Mouse (Mus musculus): ENCODE results near the gene Hivep2. TPM values are rescaled to one million over a fixed set of nuclear protein-coding genes. Genes with fewer than 3 reads are reported as not detected.

Hivep2 gene
- polyA plus RNA-seq, 1 experiment from 2014 or later: 0.32 TPM

GRCm38 (mm10) chr10:14174124-14174523 is 208.2 kb downstream of the Hivep2 start:
- no peak for ATAC-seq (ENCODE audit: insufficient read depth)
- WGBS (ENCODE audit: insufficient replicate concordance): 21% methylated on average over 4 of the region's 4 CpGs

GRCm38 (mm10) chr10:14179424-14180339 is 213.8 kb downstream of the Hivep2 start:
- Histone ChIP-seq H3K9me3 (replicated peaks) (no peaks in the 10 kb centered on the region), H3K27me3 (no peaks in the 10 kb centered on the region), H3K4me1 (replicated peaks) (no peaks in the 10 kb centered on the region), H3K36me3 (replicated peaks) (no peaks in the 10 kb centered on the region), H3K27ac (replicated peaks) (no peak overlapping the region), H3K4me2 (no peak overlapping the region), H3K4me3 (replicated peaks) (no peak overlapping the region), H3K9ac (no peak overlapping the region)
- WGBS (ENCODE audit: insufficient replicate concordance): 60% methylated on average over 19 of the region's 19 CpGs
- ATAC-seq (ENCODE audit: insufficient read depth): no peak

More at GRCm38 (mm10) chr10:14174124-14174523, 208.2 kb downstream of the Hivep2 start:
- no peaks in the 10 kb centered on the region for H3K27me3 ChIP-seq
- H3K4me1 ChIP-seq (replicated peaks): no peaks in the 10 kb centered on the region
- H3K4me3 ChIP-seq (replicated peaks): no peak overlapping the region
- H3K4me2 ChIP-seq: no peak overlapping the region
- H3K27ac ChIP-seq (replicated peaks): no peak overlapping the region
- H3K9me3 ChIP-seq (replicated peaks): no peaks in the 10 kb centered on the region
- H3K9ac ChIP-seq: no peak overlapping the region
- H3K36me3 ChIP-seq (replicated peaks): no peaks in the 10 kb centered on the region

GRCm38 (mm10) chr10:14186352-14186976 is 220.6 kb downstream of the Hivep2 start:
- H3K4me1 ChIP-seq (replicated peaks): no peaks in the 10 kb centered on the region
- no peak for ATAC-seq (ENCODE audit: insufficient read depth)
- H3K9me3 ChIP-seq (replicated peaks): no peaks in the 10 kb centered on the region
- no peak overlapping the region for H3K9ac ChIP-seq
- no peak overlapping the region for H3K4me2 ChIP-seq
- no peaks in the 10 kb centered on the region for H3K36me3 ChIP-seq (replicated peaks)
- H3K27ac ChIP-seq (replicated peaks): no peak overlapping the region
- H3K27me3 ChIP-seq: no peaks in the 10 kb centered on the region
- no peak overlapping the region for H3K4me3 ChIP-seq (replicated peaks)
- 15% methylated on average over 11 of the region's 11 CpGs for WGBS (ENCODE audit: insufficient replicate concordance)

GRCm38 (mm10) chr10:14189050-14189449 is 223.2 kb downstream of the Hivep2 start:
- 19% methylated on average over 4 of the region's 4 CpGs for WGBS (ENCODE audit: insufficient replicate concordance)
- H3K27ac ChIP-seq (replicated peaks): no peak overlapping the region
- no peak overlapping the region for H3K4me3 ChIP-seq (replicated peaks)
- no peaks in the 10 kb centered on the region for H3K27me3 ChIP-seq
- no peaks in the 10 kb centered on the region for H3K36me3 ChIP-seq (replicated peaks)
- H3K9ac ChIP-seq: no peak overlapping the region
- H3K4me1 ChIP-seq (replicated peaks): no peaks in the 10 kb centered on the region
- ATAC-seq (ENCODE audit: insufficient read depth): no peak
- H3K9me3 ChIP-seq (replicated peaks): no peaks in the 10 kb centered on the region
- no peak overlapping the region for H3K4me2 ChIP-seq

GRCm38 (mm10) chr10:14191202-14191601 is 225.3 kb downstream of the Hivep2 start:
- ATAC-seq (ENCODE audit: insufficient read depth): no peak
- no peaks in the 10 kb centered on the region for H3K36me3 ChIP-seq (replicated peaks)
- H3K4me3 ChIP-seq (replicated peaks): no peak overlapping the region
- no peak overlapping the region for H3K4me2 ChIP-seq
- no peaks in the 10 kb centered on the region for H3K27me3 ChIP-seq
- no peak overlapping the region for H3K27ac ChIP-seq (replicated peaks)
- WGBS (ENCODE audit: insufficient replicate concordance): 66% methylated on average over 10 of the region's 10 CpGs
- H3K9ac ChIP-seq: no peak overlapping the region
- H3K9me3 ChIP-seq (replicated peaks): no peaks in the 10 kb centered on the region
- no peaks in the 10 kb centered on the region for H3K4me1 ChIP-seq (replicated peaks)

GRCm38 (mm10) chr10:14192156-14192555 is 226.3 kb downstream of the Hivep2 start:
- 64% methylated on average over 4 of the region's 4 CpGs for whole genome bisulfite sequencing (ENCODE audit: insufficient replicate concordance)
- ATAC-seq (ENCODE audit: insufficient read depth): no peak
- no peaks in the 10 kb centered on the region for H3K9me3 ChIP-seq (replicated peaks)
- no peaks in the 10 kb centered on the region for H3K36me3 ChIP-seq (replicated peaks)
- H3K9ac ChIP-seq: no peak overlapping the region
- H3K27me3 ChIP-seq: no peaks in the 10 kb centered on the region
- H3K27ac ChIP-seq (replicated peaks): no peak overlapping the region
- no peak overlapping the region for H3K4me2 ChIP-seq
- H3K4me1 ChIP-seq (replicated peaks): no peaks in the 10 kb centered on the region
- H3K4me3 ChIP-seq (replicated peaks): no peak overlapping the region

GRCm38 (mm10) chr10:14193702-14194101 is 227.8 kb downstream of the Hivep2 start:
- WGBS (ENCODE audit: insufficient replicate concordance): 70% methylated on average over 4 of the region's 4 CpGs
- Histone ChIP-seq H3K27me3 (no peaks in the 10 kb centered on the region), H3K27ac (replicated peaks) (no peak overlapping the region), H3K4me3 (replicated peaks) (no peak overlapping the region), H3K9me3 (replicated peaks) (no peaks in the 10 kb centered on the region), H3K36me3 (replicated peaks) (no peaks in the 10 kb centered on the region), H3K4me1 (replicated peaks) (no peaks in the 10 kb centered on the region), H3K4me2 (no peak overlapping the region), H3K9ac (no peak overlapping the region)
- no peak for ATAC-seq (ENCODE audit: insufficient read depth)

- no peak overlapping the region for H3K27ac ChIP-seq (replicated peaks)
- H3K36me3 ChIP-seq (replicated peaks): no peaks in the 10 kb centered on the region
- ATAC-seq (ENCODE audit: insufficient read depth): no peak
- H3K27me3 ChIP-seq: no peaks in the 10 kb centered on the region
- WGBS (ENCODE audit: insufficient replicate concordance): 70% methylated on average over 17 of the region's 17 CpGs
- H3K4me1 ChIP-seq (replicated peaks): no peaks in the 10 kb centered on the region
- no peaks in the 10 kb centered on the region for H3K9me3 ChIP-seq (replicated peaks)
- no peak overlapping the region for H3K4me3 ChIP-seq (replicated peaks)
- no peak overlapping the region for H3K9ac ChIP-seq
- no peak overlapping the region for H3K4me2 ChIP-seq
Observed at GRCm38 (mm10) chr10:14195778-14196650, 230.1 kb downstream of the Hivep2 start.

GRCm38 (mm10) chr10:14196785-14197184 is 230.9 kb downstream of the Hivep2 start:
- Histone ChIP-seq H3K9me3 (replicated peaks) (no peaks in the 10 kb centered on the region), H3K27ac (replicated peaks) (no peak overlapping the region), H3K4me3 (replicated peaks) (no peak overlapping the region), H3K4me1 (replicated peaks) (no peaks in the 10 kb centered on the region), H3K36me3 (replicated peaks) (no peaks in the 10 kb centered on the region), H3K27me3 (no peaks in the 10 kb centered on the region), H3K9ac (no peak overlapping the region), H3K4me2 (no peak overlapping the region)
- 62% methylated on average over 7 of the region's 7 CpGs for WGBS (ENCODE audit: insufficient replicate concordance)
- no peak for ATAC-seq (ENCODE audit: insufficient read depth)

GRCm38 (mm10) chr10:14197261-14197660 is 231.4 kb downstream of the Hivep2 start:
- H3K9me3 ChIP-seq (replicated peaks): no peaks in the 10 kb centered on the region
- no peak for ATAC-seq (ENCODE audit: insufficient read depth)
- WGBS (ENCODE audit: insufficient replicate concordance): 44% methylated on average over 6 of the region's 6 CpGs
- no peak overlapping the region for H3K27ac ChIP-seq (replicated peaks)
- no peaks in the 10 kb centered on the region for H3K4me1 ChIP-seq (replicated peaks)
- H3K36me3 ChIP-seq (replicated peaks): no peaks in the 10 kb centered on the region
- H3K9ac ChIP-seq: no peak overlapping the region
- H3K4me2 ChIP-seq: no peak overlapping the region
- H3K27me3 ChIP-seq: no peaks in the 10 kb centered on the region
- no peak overlapping the region for H3K4me3 ChIP-seq (replicated peaks)

GRCm38 (mm10) chr10:14199332-14199731 is 233.5 kb downstream of the Hivep2 start:
- Histone ChIP-seq H3K36me3 (replicated peaks) (no peaks in the 10 kb centered on the region), H3K4me2 (no peak overlapping the region), H3K4me1 (replicated peaks) (no peaks in the 10 kb centered on the region), H3K27me3 (no peaks in the 10 kb centered on the region), H3K4me3 (replicated peaks) (no peak overlapping the region), H3K27ac (replicated peaks) (no peak overlapping the region), H3K9ac (no peak overlapping the region), H3K9me3 (replicated peaks) (no peaks in the 10 kb centered on the region)
- ATAC-seq (ENCODE audit: insufficient read depth): no peak
- 78% methylated on average over 7 of the region's 7 CpGs for WGBS (ENCODE audit: insufficient replicate concordance)

Measured in liver, embryonic 15.5 days (tissue).